Mouse (Mus musculus) kidney, adult 11 months (tissue): ENCODE data around the gene Bricd5.

Source experiments
- DNase-seq: peaks from one replicate; pipeline ENCODE4 v3.0.0; 2022

Gene Bricd5

DNA sequence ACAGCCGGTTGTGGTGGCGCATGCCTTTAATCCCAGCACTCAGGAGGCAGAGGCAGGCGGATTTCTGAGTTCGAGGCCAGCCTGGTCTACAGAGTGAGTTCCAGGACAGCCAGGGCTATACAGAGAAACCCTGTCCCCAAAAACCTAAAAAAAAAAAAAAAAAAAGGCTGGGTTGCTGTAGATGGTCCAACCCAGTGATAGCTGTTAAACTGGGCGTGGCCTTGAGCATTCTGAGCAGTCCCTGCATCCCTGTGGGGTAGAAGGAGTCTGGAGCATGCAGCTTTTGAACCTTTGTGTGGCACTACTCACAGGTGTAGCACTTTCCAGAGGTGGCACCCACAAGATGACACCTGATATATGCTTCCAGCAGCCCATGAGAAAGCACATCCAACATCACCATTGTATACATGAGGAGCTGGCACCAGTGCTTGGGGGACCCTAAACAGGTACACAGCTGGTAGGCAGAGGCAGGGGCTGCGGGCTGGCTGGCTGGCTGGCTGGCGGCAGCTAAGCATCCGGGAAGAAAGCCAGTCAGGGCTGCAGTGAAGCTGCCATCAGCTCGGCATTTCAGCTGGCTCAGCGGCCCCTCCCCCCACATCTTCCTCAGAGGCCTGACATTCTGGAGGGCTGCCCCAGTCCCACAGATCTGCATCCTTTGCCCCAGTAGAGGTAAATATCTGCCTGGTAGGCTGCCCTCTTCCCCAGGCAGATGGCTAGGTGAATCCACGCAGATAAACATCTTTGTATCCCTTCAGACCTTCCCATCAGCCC is 11.6 kb downstream of the Bricd5 start:
- no peak for DNase-seq

DNA sequence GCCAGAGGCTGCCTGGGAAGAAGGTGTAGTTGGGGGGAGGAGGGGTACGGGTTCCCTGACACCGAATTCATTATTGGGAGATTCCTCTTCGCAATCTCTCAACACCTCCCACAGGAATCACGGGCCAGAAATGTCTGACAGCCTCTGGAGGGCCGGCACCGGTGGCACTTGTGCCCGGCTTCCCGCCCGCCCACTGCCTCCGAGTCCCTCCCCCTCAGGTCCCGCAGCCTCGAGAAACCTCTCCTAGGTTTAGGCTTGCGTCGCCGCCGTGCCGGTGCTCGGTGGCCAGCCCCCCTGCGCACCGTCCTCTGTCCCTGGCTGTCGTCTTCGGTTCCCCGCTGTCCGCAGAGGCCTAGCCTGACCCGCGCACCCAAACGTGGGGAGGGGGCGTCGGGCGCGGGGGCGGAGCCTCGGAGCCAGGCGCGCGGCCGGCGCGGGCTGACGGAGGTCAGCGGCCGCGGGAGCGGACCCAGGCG is 14.5 kb downstream of the Bricd5 start, which contains the start of gene Caskin1:
Gene Caskin1, plus strand, starts transcription at position 416 of the 476 bp plus-strand sequence.
- no peak for DNase-seq

DNA sequence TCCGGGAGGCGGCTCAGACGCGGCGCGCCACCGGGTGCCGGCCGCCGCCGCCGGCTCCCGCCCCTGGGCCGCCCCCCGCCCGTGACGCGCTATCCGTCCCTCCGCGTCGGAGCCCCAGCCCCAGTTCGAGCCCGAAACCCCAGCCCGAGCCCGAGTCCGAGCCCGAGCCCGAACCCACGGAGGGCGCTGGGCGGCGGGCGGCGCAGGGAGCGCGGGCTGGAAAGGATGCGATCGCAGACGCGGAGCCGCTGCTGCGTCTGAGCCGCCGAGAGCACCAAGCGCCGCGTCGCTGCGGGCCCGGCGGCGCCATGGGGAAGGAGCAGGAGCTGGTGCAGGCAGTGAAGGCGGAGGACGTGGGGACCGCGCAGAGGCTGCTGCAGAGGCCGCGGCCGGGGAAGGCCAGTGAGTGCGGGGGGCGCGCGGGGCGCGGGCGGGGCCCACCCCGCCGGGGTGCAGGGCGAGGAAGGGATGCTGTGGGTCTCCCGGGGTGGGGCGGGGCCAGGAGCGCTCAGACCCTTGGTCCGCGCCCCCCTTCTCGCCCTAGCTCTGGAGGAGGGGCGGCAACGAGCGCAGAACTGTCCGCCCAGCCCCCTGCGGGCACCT is 15.1 kb downstream of the Bricd5 start:
- DNase-seq = no peak

DNA sequence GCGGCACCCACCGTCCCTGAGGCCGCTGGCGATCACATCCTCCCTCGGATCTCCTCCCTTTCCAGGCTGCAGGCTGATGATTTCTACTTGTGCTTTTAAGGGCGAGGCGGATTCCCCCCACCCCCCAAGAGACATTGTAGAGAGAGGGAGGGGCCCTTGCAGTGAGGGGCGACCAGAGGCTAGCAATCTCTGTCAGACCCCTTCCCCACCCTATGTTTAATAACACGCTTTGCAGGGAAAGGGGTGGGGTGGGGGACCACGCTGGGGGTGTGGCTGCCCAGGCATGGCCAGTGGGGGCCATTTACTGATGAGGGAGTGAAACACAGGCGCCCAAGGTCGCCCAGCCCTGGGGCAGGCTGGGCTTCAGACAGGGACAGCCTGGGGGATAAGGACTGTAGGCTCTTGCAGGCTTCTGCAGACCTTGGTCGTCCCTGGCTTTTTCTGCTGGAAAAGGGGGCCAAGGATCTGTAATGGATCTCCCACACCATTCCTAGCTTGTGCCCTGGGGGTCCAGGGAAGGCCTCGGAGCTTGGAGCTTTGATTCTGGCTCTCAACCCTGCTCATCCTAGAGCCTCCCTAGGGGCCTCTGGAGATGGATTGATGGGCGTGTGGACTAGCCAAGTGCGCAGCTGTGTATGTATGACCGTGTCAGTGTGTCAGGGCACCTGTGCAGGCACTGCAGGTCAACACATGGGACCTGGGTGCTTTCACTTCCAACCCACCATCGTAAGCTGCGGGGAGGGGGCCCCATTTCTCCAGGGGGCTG is 15.8 kb downstream of the Bricd5 start:
- no peak for DNase-seq

DNA sequence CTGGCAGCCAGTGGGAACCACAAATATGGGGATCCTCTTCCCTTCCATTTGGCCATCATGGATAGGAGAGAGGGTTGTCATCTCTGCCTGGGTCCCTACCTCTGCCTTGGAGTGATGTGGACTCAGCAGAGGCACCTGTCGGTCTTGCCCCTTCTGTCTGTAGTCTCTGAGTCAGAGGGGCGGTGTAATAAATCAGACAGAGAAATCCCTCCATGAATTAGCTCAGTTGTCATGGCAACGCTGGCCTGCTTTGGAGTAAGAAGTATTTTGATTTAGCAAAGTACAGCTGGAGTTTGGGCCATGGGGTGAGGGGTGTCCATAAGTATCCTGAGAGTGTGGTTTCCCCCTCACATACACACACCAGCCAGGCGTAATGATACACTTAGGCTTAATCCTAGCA is 16.7 kb downstream of the Bricd5 start:
- no peak for DNase-seq

DNA sequence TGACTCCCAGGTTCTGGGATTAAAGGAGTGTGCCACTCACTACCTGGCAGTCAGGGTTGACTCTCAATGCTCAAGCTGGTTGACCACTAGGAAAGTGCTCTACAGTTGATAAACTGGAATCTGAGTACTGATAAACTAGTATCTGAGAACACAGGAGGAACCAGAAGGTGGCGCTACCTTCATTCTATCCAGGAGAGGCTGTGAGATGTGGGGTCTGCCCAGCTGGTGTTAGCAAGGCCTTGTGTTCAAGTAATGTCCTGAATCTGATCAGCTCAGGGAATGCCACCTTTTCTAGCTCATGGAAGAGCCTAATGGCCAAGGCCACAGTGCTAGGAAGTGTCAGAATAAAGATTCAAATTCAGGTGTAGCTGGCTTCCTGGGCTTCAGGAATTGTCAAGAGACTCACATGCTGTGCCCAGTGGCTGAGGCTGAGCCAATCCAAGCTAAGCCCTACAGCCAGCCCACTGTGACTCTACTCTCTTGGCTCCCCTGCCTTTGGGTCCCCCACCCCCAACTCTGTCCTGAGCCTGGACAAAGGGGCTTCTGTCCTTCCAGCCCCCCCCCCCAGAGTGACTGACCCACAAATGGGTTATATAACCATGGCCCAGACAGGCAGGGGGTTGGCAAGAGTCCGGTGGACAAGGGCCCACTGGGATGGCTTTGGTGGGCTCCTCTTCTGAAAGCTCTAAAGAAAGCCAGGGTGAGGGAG is 21.1 kb downstream of the Bricd5 start:
- no peak for DNase-seq

DNA sequence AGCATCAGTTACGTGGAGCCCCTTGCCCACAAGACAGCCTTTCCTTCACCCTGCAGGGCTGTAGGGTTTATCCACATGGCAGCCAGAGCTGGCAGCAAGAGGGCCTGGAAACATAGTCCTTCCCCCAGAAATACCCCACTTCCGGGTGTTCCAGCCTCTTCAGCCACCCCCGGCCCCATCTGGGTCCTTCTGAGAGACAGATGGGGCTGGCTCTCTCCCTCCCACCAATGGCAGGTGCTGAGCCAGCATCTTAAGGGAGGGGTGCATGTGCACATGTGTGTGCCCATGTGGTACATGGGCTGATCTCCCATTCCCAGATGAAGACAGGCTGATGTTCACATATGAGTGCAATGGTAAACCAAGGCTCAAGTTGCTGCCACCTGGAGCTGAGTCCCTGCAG is 21.8 kb downstream of the Bricd5 start:
- no peak for DNase-seq

DNA sequence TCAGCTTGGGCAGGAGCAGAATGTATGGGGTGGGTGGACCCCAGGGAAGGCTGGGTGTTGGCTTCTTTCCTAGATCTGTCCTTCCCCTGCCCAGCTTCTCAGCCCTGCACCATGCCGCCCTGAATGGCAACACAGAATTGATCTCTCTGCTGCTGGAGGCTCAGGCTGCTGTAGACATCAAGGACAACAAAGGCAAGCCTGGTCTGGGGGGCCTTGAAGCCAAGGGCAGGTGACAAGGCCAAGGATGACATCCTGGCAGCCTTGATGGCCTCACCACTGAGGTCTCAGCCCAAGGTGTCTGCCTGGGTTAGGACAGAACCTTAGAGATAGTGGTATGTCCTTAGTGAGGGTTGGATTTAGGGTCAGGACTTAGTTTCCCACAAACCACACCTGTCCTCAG is 22.3 kb downstream of the Bricd5 start:
- no peak for DNase-seq

DNA sequence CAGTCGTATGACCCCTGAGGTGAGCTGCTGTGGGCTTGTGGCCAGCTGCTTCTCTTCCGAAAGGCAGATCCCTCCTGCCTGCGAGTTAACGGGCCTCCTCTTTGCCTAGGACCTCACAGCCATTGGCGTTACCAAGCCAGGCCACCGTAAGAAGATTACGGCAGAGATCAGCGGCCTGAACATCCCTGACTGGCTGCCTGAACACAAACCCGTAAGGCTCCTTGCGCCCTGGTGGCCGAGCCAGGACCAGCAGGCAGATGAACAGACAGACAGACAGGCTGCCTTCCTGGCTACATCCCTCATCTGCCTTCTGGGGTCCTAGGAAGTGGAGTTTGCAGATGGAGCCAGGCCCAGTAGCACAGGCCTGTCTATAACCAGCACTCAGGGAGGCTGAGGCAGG is 28.5 kb downstream of the Bricd5 start:
- no peak for DNase-seq

DNA sequence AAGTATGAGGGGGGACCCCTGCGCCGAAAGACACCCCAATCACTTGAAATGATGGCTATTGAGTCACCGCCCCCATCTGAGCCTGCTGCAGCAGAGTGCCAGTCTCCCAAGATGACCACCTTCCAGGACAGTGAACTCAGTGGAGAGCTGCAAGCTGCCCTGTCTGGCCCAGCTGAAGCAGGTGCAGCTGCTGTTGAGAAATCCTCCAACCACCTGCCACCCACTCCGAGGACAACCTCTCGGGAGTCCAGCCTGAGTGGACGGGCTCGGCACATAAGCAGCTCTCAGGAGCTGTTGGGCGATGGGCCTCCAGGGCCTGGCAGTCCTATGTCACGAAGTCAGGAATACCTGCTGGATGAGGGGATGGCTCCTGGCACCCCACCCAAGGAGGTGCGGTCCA is 30.4 kb downstream of the Bricd5 start:
- no peak for DNase-seq

DNA sequence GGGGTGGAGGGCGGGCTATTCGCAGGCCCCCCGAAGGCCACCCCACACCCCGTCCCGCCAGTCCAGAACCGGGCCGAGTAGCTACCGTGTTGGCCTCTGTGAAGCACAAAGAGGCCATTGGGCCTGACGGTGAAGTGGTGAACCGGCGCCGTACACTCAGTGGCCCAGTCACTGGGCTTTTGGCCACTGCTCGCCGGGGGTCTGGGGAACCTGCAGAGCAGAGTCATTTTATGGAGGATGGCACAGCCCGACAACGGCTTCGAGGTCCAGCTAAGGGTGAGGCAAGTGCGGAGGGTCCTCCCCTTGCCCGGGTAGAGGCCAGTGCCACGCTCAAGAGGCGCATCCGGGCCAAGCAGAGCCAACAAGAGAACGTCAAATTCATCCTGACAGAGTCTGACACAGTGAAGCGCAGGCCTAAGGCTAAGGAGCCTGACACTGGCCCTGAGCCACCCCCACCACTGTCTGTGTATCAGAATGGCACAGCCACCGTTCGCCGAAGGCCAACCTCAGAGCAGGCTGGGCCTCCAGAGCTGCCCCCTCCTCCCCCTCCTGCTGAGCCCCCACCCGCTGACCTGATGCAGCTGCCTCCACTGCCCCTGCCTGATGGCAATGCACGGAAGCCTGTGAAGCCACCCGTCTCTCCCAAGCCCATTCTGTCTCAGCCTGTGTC is 31.7 kb downstream of the Bricd5 start:
- no peak for DNase-seq

DNA sequence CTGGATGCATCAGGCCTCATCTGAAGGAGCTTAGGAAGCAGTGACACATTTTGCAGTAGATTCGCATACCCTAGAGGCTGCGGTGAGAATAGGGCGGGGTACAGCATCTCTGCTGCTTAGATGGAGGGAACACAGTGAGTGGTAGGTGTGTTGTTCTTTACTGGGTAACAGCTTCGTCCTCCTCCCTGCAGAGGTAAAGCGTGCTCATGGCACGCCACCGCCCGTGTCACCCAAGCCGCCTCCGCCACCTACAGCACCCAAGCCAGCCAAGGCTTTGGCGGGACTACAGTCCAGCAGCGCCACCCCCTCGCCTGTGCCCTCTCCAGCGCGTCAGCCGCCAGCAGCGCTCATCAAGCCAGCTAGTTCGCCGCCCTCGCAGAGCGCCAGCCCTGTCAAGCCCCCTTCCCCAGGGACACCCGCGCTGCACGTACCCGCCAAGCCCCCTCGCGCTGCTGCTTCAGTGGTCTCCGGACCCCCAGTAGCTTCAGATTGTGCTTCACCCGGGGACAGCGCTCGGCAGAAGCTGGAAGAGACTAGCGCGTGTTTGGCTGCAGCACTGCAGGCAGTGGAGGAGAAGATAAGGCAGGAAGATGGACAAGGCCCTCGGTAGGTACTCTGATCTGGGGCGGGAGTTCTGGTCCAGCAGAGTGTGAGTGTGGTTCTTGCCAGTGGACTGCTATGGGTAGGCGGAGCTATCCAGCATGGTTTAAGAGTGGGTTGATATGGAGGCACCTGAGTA is 32.8 kb downstream of the Bricd5 start:
- DNase-seq = no peak

DNA sequence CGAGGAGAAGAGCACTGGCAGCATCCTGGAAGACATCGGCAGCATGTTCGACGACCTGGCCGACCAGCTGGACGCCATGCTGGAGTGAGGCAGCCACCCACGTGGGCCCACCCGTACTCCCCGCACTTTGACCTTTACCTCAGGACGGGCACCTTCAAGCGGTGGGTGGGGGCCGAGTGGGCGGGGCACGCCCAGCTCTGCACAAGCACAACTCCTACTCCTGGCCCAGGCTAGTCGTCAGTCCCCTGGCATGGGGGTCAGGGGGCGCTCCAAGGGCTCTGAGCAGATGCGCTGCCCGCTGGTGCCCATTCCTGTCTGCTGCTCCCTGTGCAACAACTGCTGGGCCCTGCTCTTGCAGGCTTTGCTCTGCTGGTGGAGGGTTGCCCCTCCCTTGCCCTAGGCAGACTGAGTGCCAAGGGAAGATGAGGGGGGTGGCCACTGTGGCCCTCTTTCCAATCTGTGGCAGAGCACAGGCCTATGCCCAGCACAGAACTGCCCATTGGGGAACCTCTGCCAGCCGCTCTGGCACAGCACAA is 33.5 kb downstream of the Bricd5 start:
- no peak for DNase-seq

DNA sequence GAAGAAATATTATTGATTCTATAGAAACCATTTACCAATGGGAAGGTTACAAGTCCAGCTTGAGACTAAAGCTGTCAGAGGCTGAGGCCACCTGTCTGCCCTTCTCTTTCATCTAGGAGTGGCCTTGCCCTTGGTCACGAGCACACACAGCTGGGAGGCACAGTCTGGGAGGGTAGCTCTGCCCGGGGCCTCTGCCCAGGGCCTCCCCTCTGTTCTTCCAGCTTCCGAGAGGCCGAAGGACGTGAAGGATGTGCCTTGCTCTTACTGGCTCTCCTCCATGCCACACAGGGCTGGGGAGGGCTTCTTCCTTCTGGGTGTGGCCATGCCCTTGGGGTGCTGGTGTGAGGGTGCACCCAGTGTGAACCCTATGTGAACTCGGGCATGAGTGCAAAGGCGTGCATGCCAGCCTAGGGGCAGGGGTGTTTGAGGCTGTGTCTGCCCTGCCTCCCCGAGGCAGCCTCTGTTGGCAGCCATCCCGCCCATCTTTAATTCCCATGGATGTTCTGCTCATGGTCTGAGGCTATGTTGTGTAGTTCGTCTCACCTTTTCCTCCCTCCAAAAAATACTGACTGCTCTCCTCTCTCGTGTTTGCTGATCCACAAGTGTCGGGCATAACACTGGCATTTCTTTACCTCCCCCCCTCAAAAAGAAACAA is 34.2 kb downstream of the Bricd5 start:
- no peak for DNase-seq

DNA sequence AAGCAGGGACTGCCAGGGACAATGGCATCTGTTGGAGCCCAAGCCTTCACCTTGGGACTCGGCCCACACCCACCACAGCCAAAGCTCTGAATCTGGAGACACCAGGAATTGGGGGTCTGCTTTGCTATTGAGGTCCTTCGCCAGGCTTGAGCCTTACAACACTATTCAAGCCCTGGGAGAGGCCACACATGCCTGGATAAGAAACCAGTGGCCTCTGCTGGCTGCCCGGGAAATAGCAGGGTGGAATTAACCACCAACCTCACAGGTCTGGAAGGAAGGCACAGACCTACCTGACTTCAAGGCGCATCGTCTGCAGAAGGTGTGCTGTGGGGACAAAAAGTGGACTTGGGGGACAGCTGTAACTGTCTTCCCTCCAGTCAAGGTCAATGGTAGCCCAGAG is 39.9 kb downstream of the Bricd5 start:
- peak; percentile 49 for DNase-seq

DNA sequence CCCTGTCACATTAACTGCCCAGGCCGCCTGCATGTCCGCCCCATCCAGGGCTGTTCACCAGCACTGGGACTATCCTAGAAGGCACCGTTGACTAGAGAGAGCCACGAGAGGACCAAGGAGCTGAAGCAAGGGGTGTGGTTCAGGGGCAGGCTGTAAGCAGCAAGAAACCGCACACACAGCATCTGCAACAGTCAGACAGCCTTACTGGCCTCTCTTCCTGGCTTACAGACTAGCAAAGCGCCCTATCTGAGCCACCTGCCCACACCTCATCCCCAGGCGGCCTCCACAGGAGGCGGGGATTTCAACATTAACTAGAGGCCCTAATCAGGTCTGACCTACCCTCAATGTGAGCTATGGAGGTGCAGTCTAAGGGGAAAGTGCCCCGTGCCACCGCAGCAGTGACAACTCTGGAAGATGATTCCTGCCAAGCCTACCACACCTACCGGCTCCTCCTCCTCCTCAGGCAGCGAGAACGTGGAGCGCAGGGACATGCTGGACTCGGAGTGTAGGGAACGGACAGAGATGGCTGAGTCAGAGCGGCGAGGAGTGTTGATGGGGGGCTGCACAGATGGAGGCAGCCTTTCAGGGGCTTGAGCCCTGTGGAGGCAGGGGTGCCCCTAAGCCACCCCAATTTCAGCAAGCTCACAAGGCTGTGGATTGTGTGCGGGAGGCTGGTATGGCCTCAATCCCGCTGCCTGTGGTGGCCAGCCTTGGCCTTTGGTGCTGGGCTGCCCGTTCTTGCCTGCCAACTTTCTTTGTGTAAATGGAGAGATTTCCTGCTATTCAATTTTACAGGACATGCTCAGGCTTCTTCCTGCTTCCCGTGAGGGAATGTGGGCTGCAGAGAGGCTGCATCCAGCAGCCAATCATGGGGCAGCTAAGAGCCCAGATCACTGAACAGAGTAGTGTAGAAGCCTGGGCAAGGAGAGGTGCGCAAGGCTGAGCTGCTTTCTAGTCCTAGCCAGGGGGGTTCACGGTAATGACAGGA is 40.9 kb downstream of the Bricd5 start:
- DNase-seq = peak; percentile 25

DNA sequence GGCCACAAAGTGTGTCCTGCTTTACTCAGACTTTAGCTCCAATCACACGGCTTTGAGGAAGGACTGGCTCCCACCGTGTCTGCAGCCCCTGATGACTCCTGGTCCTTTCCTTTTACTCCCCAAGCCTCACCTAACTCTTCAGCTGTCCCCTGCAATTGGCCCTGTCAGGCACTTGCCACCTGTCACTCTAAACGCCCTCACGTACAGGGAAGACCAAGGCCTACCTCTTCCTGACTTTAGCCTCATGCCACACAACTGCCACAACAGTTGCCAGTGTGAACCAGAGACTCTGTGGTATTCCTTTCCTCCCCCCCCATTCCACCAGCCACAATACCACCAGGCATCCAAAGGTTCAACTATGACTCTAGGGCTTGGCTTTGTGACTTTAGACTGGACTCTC is 46.8 kb downstream of the Bricd5 start:
- DNase-seq = no peak

DNA sequence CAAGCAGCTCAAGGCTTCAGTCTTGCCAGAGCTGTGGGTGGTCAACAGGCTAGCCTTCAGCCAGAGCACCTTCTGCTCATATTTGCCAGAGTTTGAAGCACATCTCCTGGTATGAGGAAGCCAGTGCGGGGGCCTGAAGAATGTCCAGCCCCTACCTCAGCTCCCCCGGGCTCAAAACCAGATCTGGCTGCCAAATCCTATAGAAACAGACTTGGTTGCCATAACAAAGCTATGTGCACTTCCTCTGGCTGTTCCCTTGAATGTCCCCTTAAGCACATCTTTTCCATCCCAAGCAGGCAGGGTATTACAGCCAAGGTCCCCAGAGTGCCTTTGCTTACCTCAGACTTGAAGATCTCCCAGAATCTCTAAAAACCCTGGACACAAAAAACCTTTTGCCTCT is 51.0 kb downstream of the Bricd5 start:
- no peak for DNase-seq
